Mouse (Mus musculus) lung, embryonic 15.5 days (tissue): ENCODE data around the gene Vmn2r85. TPM values are rescaled to one million over a fixed set of nuclear protein-coding genes. Genes with fewer than 3 reads are reported as not detected.

Source experiments
- ATAC-seq: fragments of 200-750 bp; cut with Nextera tagmentation; 2 replicates; pipeline ENCODE4 v1.8.0; 2017; ENCODE audit warnings: moderate number of reproducible peaks, borderline replicate concordance; ENCODE audit not compliant: low FRiP score, low TSS enrichment; ENCODE audit errors: extremely low read depth
- H3K27ac ChIP-seq: fragments of 300-500 bp; sonication (generic); 2 replicates; pipeline ENCODE4 v1.5.1; 2015; ENCODE audit warnings: moderate library complexity, mild to moderate bottlenecking, inconsistent platforms
- H3K27me3 ChIP-seq: fragments of 300-500 bp; sonication (generic); 2 replicates; pipeline ENCODE4 v1.6.1; 2015; ENCODE audit warnings: inconsistent platforms
- H3K36me3 ChIP-seq: fragments of 300-500 bp; sonication (generic); 2 replicates; pipeline ENCODE4 v1.6.1; 2015; ENCODE audit warnings: inconsistent platforms
- H3K4me1 ChIP-seq: fragments of 300-500 bp; sonication (generic); 2 replicates; pipeline ENCODE4 v1.6.1; 2015; ENCODE audit warnings: inconsistent platforms
- H3K4me2 ChIP-seq: fragments of 300-500 bp; sonication (generic); 2 replicates; pipeline ENCODE4 v1.6.1; 2015; ENCODE audit warnings: inconsistent platforms, mild to moderate bottlenecking, moderate library complexity
- H3K4me3 ChIP-seq: fragments of 300-500 bp; sonication (generic); 2 replicates; pipeline ENCODE4 v1.5.1; 2015; ENCODE audit warnings: mild to moderate bottlenecking, inconsistent platforms
- H3K9ac ChIP-seq: fragments of 300-500 bp; sonication (generic); 2 replicates; pipeline ENCODE4 v1.6.1; 2015; ENCODE audit warnings: inconsistent platforms
- H3K9me3 ChIP-seq: fragments of 300-500 bp; sonication (generic); 2 replicates; pipeline ENCODE4 v1.6.1; 2016; ENCODE audit warnings: inconsistent platforms
- WGBS: fragments of 180-500 bp; shearing (Covaris S2); methylation state at CpG from one replicate; pipeline ENCODE4 v1.1.7; 2015; 5-methylcytosine and 5-hydroxymethylcytosine counted together
- polyA plus RNA-seq: library from polyadenylated mRNA; unstranded; fragments of >200 nt; fragmentation: Nextera tagmentation; extraction: Ambion mirVana; gene quantifications from 2 replicates; pipeline ENCODE4 v1.2.1, GENCODE M21; 2015

The Vmn2r85 gene
- polyA plus RNA-seq, 1 experiment from 2014 or later, result not detected

DNA sequence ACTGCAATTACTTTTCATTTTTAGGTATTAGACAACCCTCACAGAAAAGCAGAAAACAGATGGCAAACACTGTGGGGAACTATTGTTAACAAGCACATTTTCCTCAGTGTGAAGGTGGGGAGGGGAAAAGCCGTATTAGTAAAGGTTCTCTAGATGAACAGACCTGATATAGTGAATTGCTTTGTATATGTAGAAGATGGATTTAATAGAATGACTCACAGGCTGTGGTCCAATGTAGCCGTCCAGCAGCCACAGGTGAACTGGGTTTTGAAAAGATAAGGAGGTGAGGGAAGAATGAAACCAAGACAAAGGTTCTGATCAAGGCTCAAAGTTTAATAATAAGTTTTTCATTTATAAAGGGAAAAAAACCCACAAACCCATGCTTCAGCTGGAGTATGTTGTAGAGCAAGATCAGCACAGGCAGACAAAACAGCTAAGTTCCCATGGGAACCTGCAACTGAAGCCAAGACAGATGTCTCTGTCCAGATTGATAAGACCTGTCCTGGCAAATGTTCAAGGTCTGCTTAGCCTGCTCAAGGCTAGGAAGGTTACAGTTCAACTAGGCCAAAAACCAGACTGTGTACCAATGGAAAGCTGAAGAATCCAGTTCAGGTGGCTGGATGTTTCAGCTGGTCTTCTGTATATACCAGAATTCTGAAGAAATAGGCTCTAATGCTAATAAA is 56.9 kb downstream of the Vmn2r85 start:
- Histone ChIP-seq H3K9ac (no peak overlapping the region), H3K9me3 (no peaks in the 10 kb centered on the region), H3K27ac (no peak overlapping the region), H3K4me3 (no peak overlapping the region), H3K4me2 (no peak overlapping the region), H3K4me1 (no peaks in the 10 kb centered on the region), H3K27me3 (no peaks in the 10 kb centered on the region), H3K36me3 (no peaks in the 10 kb centered on the region)
- WGBS, result 74% methylated on average over 2 of the region's 2 CpGs
- ATAC-seq, result no peak

DNA sequence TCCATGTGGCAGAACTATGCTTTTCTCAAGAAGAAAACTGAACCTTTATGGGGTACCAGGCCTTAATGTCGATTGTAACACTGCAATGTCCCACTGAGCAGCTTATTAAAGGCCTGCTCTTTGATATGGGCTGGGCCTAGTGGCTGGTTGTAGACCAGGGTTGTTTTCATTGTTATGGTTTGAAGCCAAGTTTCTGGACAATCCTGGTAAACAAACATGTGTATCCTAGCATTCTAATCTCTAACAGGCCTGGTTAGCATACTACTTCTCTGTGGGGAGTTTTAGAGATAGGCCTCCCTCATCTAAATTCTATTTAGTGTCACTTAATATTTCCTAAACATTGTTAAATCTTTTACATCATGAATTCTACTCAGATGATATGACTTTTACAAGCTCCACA is 57.9 kb downstream of the Vmn2r85 start:
- WGBS, result 52% methylated on average over 1 of the region's 1 CpGs
- no peak overlapping the region for H3K9ac ChIP-seq
- no peaks in the 10 kb centered on the region for H3K27me3 ChIP-seq
- no peak for ATAC-seq
- H3K4me2 ChIP-seq, result no peak overlapping the region
- H3K4me1 ChIP-seq, result no peaks in the 10 kb centered on the region
- H3K36me3 ChIP-seq, result no peaks in the 10 kb centered on the region
- H3K9me3 ChIP-seq, result no peaks in the 10 kb centered on the region
- H3K27ac ChIP-seq, result no peak overlapping the region
- H3K4me3 ChIP-seq, result no peak overlapping the region

DNA sequence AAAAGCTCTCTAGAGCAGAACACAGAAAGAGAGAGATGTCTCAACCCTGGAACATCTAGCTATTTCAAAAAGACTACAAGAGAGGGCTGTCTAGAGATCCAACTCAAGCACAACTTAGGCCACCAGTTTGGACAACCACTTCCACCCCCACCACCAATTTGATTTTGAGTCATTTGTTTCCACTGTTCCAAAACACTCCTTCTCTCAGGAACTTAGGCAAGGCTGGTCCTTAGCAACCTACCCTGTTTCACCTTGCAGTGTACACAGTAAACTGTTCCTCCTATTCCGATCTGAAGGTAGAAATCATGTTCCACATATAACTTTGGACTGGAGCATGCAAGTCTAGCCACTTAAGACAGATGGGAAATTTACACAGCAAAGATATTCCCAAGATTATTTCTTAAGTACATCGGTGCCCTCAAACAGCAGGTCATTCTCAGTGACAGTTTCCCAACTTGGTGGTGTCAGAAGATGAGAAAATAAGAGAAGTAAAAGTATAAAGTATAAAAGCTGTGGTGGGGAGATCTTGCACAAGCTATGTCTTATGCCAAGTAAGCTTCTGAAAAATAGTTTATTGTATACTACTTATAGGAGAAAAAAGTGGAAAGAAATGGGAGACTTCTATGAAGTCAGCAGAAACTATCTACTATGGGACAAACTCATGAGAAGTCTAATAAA is 59.4 kb downstream of the Vmn2r85 start:
- Histone ChIP-seq H3K4me2 (no peak overlapping the region), H3K27me3 (no peaks in the 10 kb centered on the region), H3K4me3 (no peak overlapping the region), H3K4me1 (no peaks in the 10 kb centered on the region), H3K9ac (no peak overlapping the region), H3K36me3 (no peaks in the 10 kb centered on the region), H3K27ac (no peak overlapping the region), H3K9me3 (no peaks in the 10 kb centered on the region)
- no peak for ATAC-seq
- WGBS, result 81% methylated on average over 2 of the region's 2 CpGs

DNA sequence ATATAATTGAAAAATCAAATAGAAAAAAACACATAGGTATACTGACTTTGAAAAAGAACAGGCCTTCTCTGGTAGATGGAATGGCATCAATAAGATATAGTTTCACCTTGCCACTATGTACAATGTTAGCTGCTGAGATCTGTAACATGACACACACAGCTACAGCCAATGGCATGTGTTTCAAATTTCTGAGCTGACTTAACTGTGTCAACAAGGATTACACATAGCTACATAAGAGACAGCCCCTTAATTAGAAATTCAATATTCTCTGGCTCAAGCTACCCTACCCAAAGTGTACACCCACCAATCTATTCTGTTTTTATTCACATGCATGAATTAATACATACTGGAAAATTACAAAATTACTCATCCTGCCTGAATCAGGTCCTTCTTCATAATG is 61.1 kb downstream of the Vmn2r85 start:
- no peaks in the 10 kb centered on the region for H3K9me3 ChIP-seq
- no peak for ATAC-seq
- H3K4me2 ChIP-seq, result no peak overlapping the region
- H3K27ac ChIP-seq, result no peak overlapping the region
- H3K27me3 ChIP-seq, result no peaks in the 10 kb centered on the region
- no peaks in the 10 kb centered on the region for H3K36me3 ChIP-seq
- H3K4me3 ChIP-seq, result no peak overlapping the region
- no peak overlapping the region for H3K9ac ChIP-seq
- no peaks in the 10 kb centered on the region for H3K4me1 ChIP-seq

GRCm38 (mm10) chr10:130364766-130365165 is 64.7 kb downstream of the Vmn2r85 start:
- Histone ChIP-seq H3K9me3 (no peaks in the 10 kb centered on the region), H3K27me3 (no peaks in the 10 kb centered on the region), H3K9ac (no peak overlapping the region), H3K4me2 (no peak overlapping the region), H3K27ac (no peak overlapping the region), H3K4me1 (no peaks in the 10 kb centered on the region), H3K36me3 (no peaks in the 10 kb centered on the region), H3K4me3 (no peak overlapping the region)
- ATAC-seq, result no peak

Other genes with a start within 250 kb of the Vmn2r85 start
- not detected in 2 replicates for gene Olfr826, start 245.5 kb downstream of the Vmn2r85 start, polyA plus RNA-seq
- gene Olfr827, start 215.3 kb downstream of the Vmn2r85 start, polyA plus RNA-seq, result not detected in 2 replicates
- gene Neurod4, start 149.5 kb downstream of the Vmn2r85 start, polyA plus RNA-seq, result not detected in 2 replicates
- gene Tespa1, start 106.8 kb downstream of the Vmn2r85 start, polyA plus RNA-seq, result 0.52 and 2.2 TPM in 2 replicates
- not detected in 2 replicates for gene Vmn2r84, start 35.4 kb downstream of the Vmn2r85 start, polyA plus RNA-seq
- gene Vmn2r86, start 26.3 kb upstream of the Vmn2r85 start, polyA plus RNA-seq, result not detected in 2 replicates
- not detected in 2 replicates for gene Vmn2r87, start 67.7 kb upstream of the Vmn2r85 start, polyA plus RNA-seq